Comparison of ENCODE assay signal across 32 mouse cellular contexts in genomic region chr15:61473900-61474299, GRCm38 (mm10).
"Had no signal": no experiment of that assay in that cellular context is flagged by ENCODE, and none has a peak within 500 bp of the region (broad histone marks: within the 10 kb centered on the region; RNA-seq: fewer than 3 reads in every experiment).

No protein-coding gene starts in this region.

- H3K4me1 ChIP-seq: heart, embryonic 10.5 days; heart, embryonic 12.5 days; heart, embryonic 13.5 days; heart, embryonic 15.5 days; hindbrain, embryonic 10.5 days; hindbrain, embryonic 12.5 days; hindbrain, embryonic 13.5 days; hindbrain, embryonic 15.5 days; intestine, embryonic 15.5 days; kidney, embryonic 15.5 days had no signal

- DNase-seq: heart, postnatal 10 days; heart, postnatal 14 days; heart, postnatal 36 days; heart, postnatal 4 days; kidney, adult 11 months; kidney, adult 18-20 months; kidney, adult 2 months; kidney, adult 8-10 months; kidney, adult 9 months; kidney, postnatal 10 days; kidney, postnatal 14 days; kidney, postnatal 25 days; kidney, postnatal 36 days; kidney, postnatal 4 days; layer of hippocampus, adult 9-11 months; layer of hippocampus, postnatal 36 days had no signal

- H3K27me3 ChIP-seq: heart, embryonic 12.5 days; heart, embryonic 13.5 days; heart, embryonic 15.5 days; hindbrain, embryonic 12.5 days; hindbrain, embryonic 13.5 days; hindbrain, embryonic 15.5 days; intestine, embryonic 15.5 days; kidney, embryonic 15.5 days had no signal

- H3K4me3 ChIP-seq: heart, embryonic 10.5 days; heart, embryonic 12.5 days; heart, embryonic 13.5 days; heart, embryonic 15.5 days; hindbrain, embryonic 10.5 days; hindbrain, embryonic 12.5 days; hindbrain, embryonic 13.5 days; hindbrain, embryonic 15.5 days; intestine, embryonic 15.5 days; kidney, embryonic 15.5 days; layer of hippocampus, adult 2 months; left cerebral cortex, adult 2 months had no signal

- H3K9me3 ChIP-seq: heart, embryonic 10.5 days; heart, embryonic 12.5 days; heart, embryonic 13.5 days; heart, embryonic 15.5 days; hindbrain, embryonic 10.5 days; hindbrain, embryonic 12.5 days; hindbrain, embryonic 13.5 days; hindbrain, embryonic 15.5 days; intestine, embryonic 15.5 days; kidney, embryonic 15.5 days had no signal

- H3K4me2 ChIP-seq: heart, embryonic 11.5 days; heart, embryonic 12.5 days; heart, embryonic 13.5 days; heart, embryonic 15.5 days; hindbrain, embryonic 12.5 days; hindbrain, embryonic 13.5 days; hindbrain, embryonic 14.5 days; hindbrain, embryonic 15.5 days; intestine, embryonic 15.5 days; kidney, embryonic 15.5 days had no signal

- H3K9ac ChIP-seq: heart, embryonic 12.5 days; heart, embryonic 13.5 days; heart, embryonic 15.5 days; hindbrain, embryonic 12.5 days; hindbrain, embryonic 13.5 days; hindbrain, embryonic 14.5 days; hindbrain, embryonic 15.5 days; intestine, embryonic 15.5 days; kidney, embryonic 15.5 days had no signal

- H3K36me3 ChIP-seq: heart, embryonic 10.5 days; heart, embryonic 12.5 days; heart, embryonic 13.5 days; heart, embryonic 15.5 days; hindbrain, embryonic 10.5 days; hindbrain, embryonic 12.5 days; hindbrain, embryonic 13.5 days; hindbrain, embryonic 15.5 days; intestine, embryonic 15.5 days; kidney, embryonic 15.5 days had no signal

- H3K27ac ChIP-seq: heart, embryonic 10.5 days; heart, embryonic 13.5 days; heart, embryonic 15.5 days; hindbrain, embryonic 10.5 days; hindbrain, embryonic 12.5 days; hindbrain, embryonic 13.5 days; hindbrain, embryonic 14.5 days; hindbrain, embryonic 15.5 days; hindbrain, postnatal 0 days; intestine, embryonic 15.5 days; kidney, embryonic 15.5 days; kidney, postnatal 0 days; layer of hippocampus, adult 2 months; left cerebral cortex, adult 2 months had no signal
